Mouse (Mus musculus) hindbrain, postnatal 0 days (tissue): ENCODE data around the gene Dnmbp. TPM values are rescaled to one million over a fixed set of nuclear protein-coding genes. Genes with fewer than 3 reads are reported as not detected.
A peak's percentile ranks its signal among the peaks of the same experiment; 100 is the strongest.

Experiments
- ATAC-seq: fragments of 200-750 bp; cut with Nextera tagmentation; 2 replicates; pipeline ENCODE4 v1.8.0; 2017; ENCODE audit warnings: mild to moderate bottlenecking, moderate TSS enrichment, moderate library complexity
- DNase-seq: peaks from one replicate; pipeline ENCODE4 v3.0.0-alpha.2; 2015; ENCODE audit warnings: low spot score
- H3K27ac ChIP-seq: fragments of 300-500 bp; sonication (generic); 2 replicates; pipeline ENCODE4 v1.5.1; 2014; ENCODE audit warnings: mild to moderate bottlenecking
- H3K27me3 ChIP-seq: fragments of 300-500 bp; sonication (generic); 2 replicates; pipeline ENCODE4 v1.6.1; 2014; ENCODE audit warnings: low read length, mixed read lengths; ENCODE audit not compliant: insufficient read depth
- H3K36me3 ChIP-seq: fragments of 300-500 bp; sonication (generic); 2 replicates; pipeline ENCODE4 v1.6.1; 2014; ENCODE audit warnings: low read length, mixed read lengths; ENCODE audit not compliant: insufficient read depth
- H3K4me1 ChIP-seq: fragments of 300-500 bp; sonication (generic); 2 replicates; pipeline ENCODE4 v1.6.1; 2014; ENCODE audit warnings: antibody characterized with exemption, low read length, mixed read lengths; ENCODE audit not compliant: insufficient read depth
- H3K4me2 ChIP-seq: fragments of 300-500 bp; sonication (generic); 2 replicates; pipeline ENCODE4 v1.6.1; 2014; ENCODE audit warnings: low read depth, mild to moderate bottlenecking, low read length, moderate library complexity, mixed read lengths
- H3K4me3 ChIP-seq: fragments of 300-500 bp; sonication (generic); 2 replicates; pipeline ENCODE4 v1.5.1; 2014; ENCODE audit warnings: low read length
- H3K9ac ChIP-seq: fragments of 300-500 bp; sonication (generic); replicated peaks from 2 replicates; pipeline ENCODE4 v1.6.1; 2014; ENCODE audit warnings: mild to moderate bottlenecking, low read length, moderate library complexity, mixed read lengths
- H3K9me3 ChIP-seq: fragments of 300-500 bp; sonication (generic); 2 replicates; pipeline ENCODE4 v1.6.1; 2016; ENCODE audit warnings: low read length, mixed read lengths
- CTCF ChIP-seq: IDR thresholded peaks from 2 replicates; pipeline ENCODE4 v1.5.1; 2016; ENCODE audit warnings: antibody characterized with exemption, control low read depth, low read depth
- WGBS: fragments of 180-500 bp; shearing (Covaris S2); extraction: QIAGEN DNeasy Blood & Tissue Kit; methylation state at CpG from one replicate; pipeline ENCODE4 v1.1.7; 2014; 5-methylcytosine and 5-hydroxymethylcytosine counted together
- polyA plus RNA-seq: library from polyadenylated mRNA; unstranded; fragments of >200 nt; fragmentation: Nextera tagmentation; extraction: Ambion mirVana; gene quantifications from 2 replicates; pipeline ENCODE4 v1.2.1, GENCODE M21; 2015
- total RNA-seq: library from RNA; depleted of rRNA; stranded (reverse); fragments of >200 nt; gene quantifications from 2 replicates; pipeline ENCODE4 v1.2.3, GENCODE M21; 2014

Gene Dnmbp
- total and polyA plus RNA-seq, 2 experiments from 2014 or later = 6.5 to 13.3 TPM

DNA sequence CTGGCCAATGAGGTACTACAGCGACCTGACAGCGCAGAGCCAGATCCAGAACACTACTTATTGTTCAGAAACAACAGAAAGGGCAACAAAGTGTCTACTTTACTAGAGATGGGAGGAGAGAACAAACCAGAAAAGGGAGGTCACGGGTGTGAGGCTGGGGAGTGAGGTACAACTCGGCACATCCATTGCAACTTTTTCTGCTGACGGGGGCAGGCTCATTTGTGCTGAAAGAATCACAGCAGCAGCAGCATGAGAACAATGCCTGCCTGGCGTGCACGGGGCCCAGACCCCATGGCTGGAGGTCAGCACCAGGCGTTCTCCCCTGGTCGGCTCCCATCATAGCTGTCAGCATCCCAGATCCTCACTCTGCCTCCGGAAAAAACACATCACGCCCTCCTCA is 10.1 kb downstream of the Dnmbp start:
- no peak for TF ChIP-seq CTCF
- Histone ChIP-seq H3K36me3 (no peaks in the 10 kb centered on the region), H3K9me3 (no peaks in the 10 kb centered on the region), H3K4me1 (peaks cover 3% of the 10 kb centered on the region; the same call in 1 of the 2 replicates), H3K27ac (no peak overlapping the region), H3K9ac (no peak overlapping the region), H3K4me3 (no peak overlapping the region), H3K27me3 (no peaks in the 10 kb centered on the region), H3K4me2 (no peak overlapping the region)
- no peak for DNase-seq
- ATAC-seq = no peak
- 24% methylated on average over 11 of the region's 11 CpGs for WGBS

DNA sequence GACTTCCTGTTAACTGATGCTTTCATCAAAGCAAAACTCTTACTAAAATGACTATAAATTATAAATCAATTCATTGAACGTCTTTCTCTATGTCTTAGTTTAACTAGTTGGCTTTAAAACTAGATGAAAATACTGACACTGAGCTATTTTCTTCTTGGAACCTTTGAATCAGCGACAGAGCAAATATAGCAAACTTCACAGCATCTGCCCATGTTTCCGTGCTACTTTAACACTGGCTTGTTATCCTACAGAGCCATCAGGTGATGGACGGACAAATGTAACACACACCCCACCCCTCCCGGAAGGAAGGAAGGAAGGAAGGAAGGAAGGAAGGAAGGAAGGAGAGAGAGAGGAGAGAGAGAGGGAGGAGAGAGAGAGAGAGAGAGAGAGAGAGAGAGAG is 12.0 kb downstream of the Dnmbp start:
- Histone ChIP-seq H3K4me3 (no peak overlapping the region), H3K4me2 (no peak overlapping the region), H3K9ac (no peak overlapping the region), H3K27me3 (no peaks in the 10 kb centered on the region), H3K27ac (no peak overlapping the region), H3K9me3 (no peaks in the 10 kb centered on the region), H3K4me1 (peaks cover 3% of the 10 kb centered on the region; the same call in 1 of the 2 replicates), H3K36me3 (no peaks in the 10 kb centered on the region)
- no peak for ATAC-seq
- TF ChIP-seq CTCF = no peak
- WGBS = 84% methylated on average over 5 of the region's 5 CpGs
- no peak for DNase-seq

DNA sequence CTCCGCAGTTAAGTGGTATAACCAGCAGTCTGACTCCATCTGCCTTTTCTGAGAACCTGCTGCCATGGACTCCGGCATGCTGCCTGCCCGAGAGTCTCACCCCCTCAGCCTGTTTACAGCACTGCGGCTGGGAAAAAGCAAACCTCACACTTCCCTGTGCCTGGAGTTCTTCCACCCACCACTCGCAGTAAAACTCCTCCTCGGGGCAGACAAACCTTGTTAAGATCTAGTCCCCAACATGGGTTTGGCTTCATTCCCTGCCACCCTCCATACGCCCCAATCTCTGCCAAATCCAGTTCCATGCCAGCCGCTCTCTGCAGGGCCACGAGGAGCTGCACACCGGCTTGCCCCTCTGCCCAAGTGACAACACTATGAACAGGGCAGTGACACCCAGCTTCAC is 12.9 kb downstream of the Dnmbp start:
- peaks cover 3% of the 10 kb centered on the region; the same call in 1 of the 2 replicates for H3K4me1 ChIP-seq
- no peaks in the 10 kb centered on the region for H3K36me3 ChIP-seq
- H3K4me2 ChIP-seq = no peak overlapping the region
- peak; percentile 45; the same call in 1 of the 2 replicates for ATAC-seq
- TF ChIP-seq CTCF = no peak
- no peaks in the 10 kb centered on the region for H3K27me3 ChIP-seq
- peak; percentile 58 for DNase-seq
- 52% methylated on average over 10 of the region's 10 CpGs for WGBS
- no peak overlapping the region for H3K4me3 ChIP-seq
- no peak overlapping the region for H3K27ac ChIP-seq
- H3K9ac ChIP-seq = no peak overlapping the region
- no peaks in the 10 kb centered on the region for H3K9me3 ChIP-seq

DNA sequence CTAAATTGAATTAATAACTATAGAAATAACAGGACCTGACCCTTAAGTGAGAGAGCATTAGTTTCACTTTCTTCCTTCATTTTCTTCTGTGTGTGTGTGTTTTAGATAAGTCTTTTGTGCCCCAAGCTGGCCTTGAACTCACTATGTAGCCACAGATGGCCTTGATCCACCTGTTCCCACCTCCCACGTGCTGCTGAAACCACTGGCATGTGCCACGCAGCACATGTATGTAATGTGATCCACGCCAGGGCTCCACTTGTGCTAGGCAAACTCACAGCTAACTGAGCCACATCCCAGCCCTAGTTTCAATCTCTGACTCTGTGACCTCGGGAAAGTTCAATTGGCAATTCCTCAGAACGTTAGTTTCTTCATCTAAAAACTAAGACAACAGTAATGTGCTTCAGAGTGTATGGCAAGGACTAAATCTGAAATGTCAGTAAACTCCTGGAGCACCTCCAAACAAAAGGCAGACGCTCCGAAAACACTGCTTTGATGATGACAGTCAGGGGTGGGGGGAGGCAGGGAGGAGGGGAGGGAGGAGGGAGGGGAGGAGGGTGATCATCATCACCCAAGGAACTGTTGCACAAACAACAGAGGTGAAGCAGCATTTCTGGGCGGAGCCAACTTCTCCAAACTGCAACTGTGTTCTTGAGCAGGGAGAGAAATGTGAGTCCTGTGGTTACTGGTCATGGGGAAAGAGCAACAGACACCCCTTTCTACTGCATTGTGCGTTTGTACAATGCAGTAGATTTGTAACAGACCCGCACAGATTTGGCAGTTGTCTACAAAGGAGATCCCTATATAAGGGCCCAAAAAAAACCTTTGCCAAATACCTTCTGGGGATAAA is 13.6 kb downstream of the Dnmbp start:
- no peaks in the 10 kb centered on the region for H3K36me3 ChIP-seq
- 67% methylated on average over 10 of the region's 10 CpGs for WGBS
- H3K4me2 ChIP-seq = no peak overlapping the region
- H3K27me3 ChIP-seq = no peaks in the 10 kb centered on the region
- no peak for DNase-seq
- no peak for TF ChIP-seq CTCF
- no peak for ATAC-seq
- H3K9ac ChIP-seq = no peak overlapping the region
- no peaks in the 10 kb centered on the region for H3K9me3 ChIP-seq
- H3K4me3 ChIP-seq = no peak overlapping the region
- H3K27ac ChIP-seq = no peak overlapping the region
- peaks cover 3% of the 10 kb centered on the region; the same call in 1 of the 2 replicates for H3K4me1 ChIP-seq

DNA sequence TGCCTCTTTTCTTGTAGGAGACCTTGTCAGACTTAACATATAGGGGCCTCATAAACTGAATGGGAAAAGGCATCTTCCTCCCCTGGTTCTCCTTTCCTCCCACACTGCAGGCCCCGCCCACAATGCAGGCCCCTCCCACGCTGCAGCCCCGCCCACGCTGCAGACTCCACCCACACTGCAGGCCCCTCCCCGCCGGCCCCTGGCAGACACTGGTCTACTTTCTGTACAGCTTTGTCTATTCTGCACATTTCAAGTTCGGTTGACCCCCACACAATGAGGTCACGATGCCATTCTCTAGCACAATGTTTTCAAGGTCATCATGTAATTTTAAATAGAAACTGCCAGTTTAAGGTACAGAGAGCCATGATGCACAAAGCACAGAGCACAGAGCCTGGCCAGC is 15.6 kb downstream of the Dnmbp start:
- no peak for DNase-seq
- WGBS = 71% methylated on average over 8 of the region's 8 CpGs
- no peak overlapping the region for H3K9ac ChIP-seq

DNA sequence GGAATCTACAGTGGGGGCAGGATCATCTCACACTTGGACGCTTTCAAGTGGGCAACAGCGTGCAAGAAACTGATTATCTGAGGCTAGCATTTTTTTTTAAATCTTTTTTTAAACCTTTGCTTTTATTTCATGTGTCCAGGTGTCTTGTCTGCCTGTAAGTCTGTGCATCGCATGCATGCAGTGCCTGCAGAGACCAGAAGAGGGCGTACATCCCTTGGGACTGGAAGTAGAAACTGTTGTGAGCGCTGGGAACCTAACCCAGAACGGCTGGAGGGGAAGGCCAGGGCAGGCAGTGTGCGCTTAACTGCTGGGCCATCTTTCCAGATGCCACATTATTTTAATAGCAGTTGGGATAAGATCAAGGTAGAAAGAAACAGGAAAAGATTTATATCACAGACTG is 17.0 kb downstream of the Dnmbp start:
- no peaks in the 10 kb centered on the region for H3K36me3 ChIP-seq
- peaks cover 3% of the 10 kb centered on the region; the same call in 1 of the 2 replicates for H3K4me1 ChIP-seq
- ATAC-seq (no peak), DNase-seq (no peak)
- no peak overlapping the region for H3K27ac ChIP-seq
- 90% methylated on average over 7 of the region's 7 CpGs for WGBS
- no peaks in the 10 kb centered on the region for H3K27me3 ChIP-seq
- no peak overlapping the region for H3K4me2 ChIP-seq
- no peak overlapping the region for H3K9ac ChIP-seq
- TF ChIP-seq CTCF = peak; percentile 42
- no peaks in the 10 kb centered on the region for H3K9me3 ChIP-seq
- H3K4me3 ChIP-seq = no peak overlapping the region

More for the DNA sequence above, 15.6 kb downstream of the Dnmbp start:
- no peak for TF ChIP-seq CTCF
- Histone ChIP-seq H3K36me3 (no peaks in the 10 kb centered on the region), H3K4me1 (peaks cover 3% of the 10 kb centered on the region; the same call in 1 of the 2 replicates), H3K4me3 (no peak overlapping the region), H3K4me2 (no peak overlapping the region), H3K27me3 (no peaks in the 10 kb centered on the region), H3K9me3 (no peaks in the 10 kb centered on the region), H3K27ac (no peak overlapping the region)
- ATAC-seq = no peak

DNA sequence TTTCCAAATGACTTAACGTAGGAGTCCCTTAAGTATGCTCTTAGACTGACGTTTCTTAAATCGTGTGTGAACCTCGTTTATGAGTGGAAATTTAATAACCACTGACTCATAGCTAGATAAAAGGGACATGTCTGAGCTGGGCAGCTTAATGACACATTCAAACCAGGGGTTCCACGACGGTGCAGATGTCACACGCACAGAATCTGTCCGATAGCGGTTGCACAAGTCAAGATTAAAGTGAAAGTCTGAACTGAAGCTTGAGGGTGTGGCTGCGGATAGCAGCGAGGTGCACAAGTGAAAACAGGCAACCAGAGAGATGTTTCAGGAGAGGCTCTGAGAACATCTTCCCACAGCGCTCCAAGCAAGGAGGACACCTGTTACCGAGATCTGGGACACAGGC is 18.6 kb downstream of the Dnmbp start:
- H3K27me3 ChIP-seq = no peaks in the 10 kb centered on the region
- H3K27ac ChIP-seq = no peak overlapping the region
- no peak overlapping the region for H3K9ac ChIP-seq
- ATAC-seq (no peak), DNase-seq (no peak)
- H3K36me3 ChIP-seq = no peaks in the 10 kb centered on the region
- no peaks in the 10 kb centered on the region for H3K9me3 ChIP-seq
- H3K4me2 ChIP-seq = no peak overlapping the region
- H3K4me1 ChIP-seq = no peaks in the 10 kb centered on the region; the same call in 1 of the 2 replicates
- no peak overlapping the region for H3K4me3 ChIP-seq
- no peak for TF ChIP-seq CTCF
- 70% methylated on average over 13 of the region's 13 CpGs for WGBS
